Mouse (Mus musculus) heart, embryonic 16.5 days (tissue): ENCODE measurements around the gene Mia2. TPM values are rescaled to one million over a fixed set of nuclear protein-coding genes. Genes with fewer than 3 reads are reported as not detected.

Experiments used
- ATAC-seq: fragments of 200-750 bp; cut with Nextera tagmentation; replicated peaks from 2 replicates; pipeline ENCODE4 v1.8.0; 2017; ENCODE audit warnings: moderate number of reproducible peaks; ENCODE audit not compliant: insufficient read depth, low FRiP score; ENCODE audit errors: extremely low read depth
- H3K27ac ChIP-seq: fragments of 300-500 bp; sonication (generic); 2 replicates; pipeline ENCODE4 v1.5.1; 2014; ENCODE audit warnings: mild to moderate bottlenecking, low read length, control low read depth, moderate library complexity
- H3K27me3 ChIP-seq: fragments of 300-500 bp; sonication (generic); 2 replicates; pipeline ENCODE4 v1.6.1; 2014; ENCODE audit warnings: low read length, mixed read lengths; ENCODE audit not compliant: control insufficient read depth, insufficient read depth
- H3K36me3 ChIP-seq: fragments of 300-500 bp; sonication (generic); 2 replicates; pipeline ENCODE4 v1.6.1; 2014; ENCODE audit not compliant: control insufficient read depth, insufficient read depth
- H3K4me1 ChIP-seq: fragments of 300-500 bp; sonication (generic); 2 replicates; pipeline ENCODE4 v1.6.1; 2014; ENCODE audit warnings: low read length, mixed read lengths; ENCODE audit not compliant: control insufficient read depth, insufficient read depth
- H3K4me2 ChIP-seq: fragments of 300-500 bp; sonication (generic); 2 replicates; pipeline ENCODE4 v1.6.1; 2014; ENCODE audit warnings: low read depth, mild to moderate bottlenecking, control low read depth, low read length
- H3K4me3 ChIP-seq: fragments of 300-500 bp; sonication (generic); 2 replicates; pipeline ENCODE4 v1.5.1; 2014; ENCODE audit warnings: mild to moderate bottlenecking, control low read depth, low read length
- H3K9ac ChIP-seq: fragments of 300-500 bp; sonication (generic); 2 replicates; pipeline ENCODE4 v1.6.1; 2014; ENCODE audit warnings: low read length, control low read depth
- H3K9me3 ChIP-seq: fragments of 300-500 bp; sonication (generic); replicated peaks from 2 replicates; pipeline ENCODE4 v1.6.1; 2016; ENCODE audit warnings: low read length; ENCODE audit not compliant: control insufficient read depth
- WGBS: fragments of 180-500 bp; shearing (Covaris S2); extraction: QIAGEN DNeasy Blood & Tissue Kit; methylation state at CpG from one replicate; pipeline ENCODE4 v1.1.7; 2014; 5-methylcytosine and 5-hydroxymethylcytosine counted together
- polyA plus RNA-seq: library from polyadenylated mRNA; unstranded; fragments of >200 nt; fragmentation: Nextera tagmentation; extraction: Ambion mirVana; gene quantifications from 2 replicates; pipeline ENCODE4 v1.2.1, GENCODE M21; 2015

Gene Mia2
- polyA plus RNA-seq, 1 experiment from 2014 or later: 63.6 TPM

DNA sequence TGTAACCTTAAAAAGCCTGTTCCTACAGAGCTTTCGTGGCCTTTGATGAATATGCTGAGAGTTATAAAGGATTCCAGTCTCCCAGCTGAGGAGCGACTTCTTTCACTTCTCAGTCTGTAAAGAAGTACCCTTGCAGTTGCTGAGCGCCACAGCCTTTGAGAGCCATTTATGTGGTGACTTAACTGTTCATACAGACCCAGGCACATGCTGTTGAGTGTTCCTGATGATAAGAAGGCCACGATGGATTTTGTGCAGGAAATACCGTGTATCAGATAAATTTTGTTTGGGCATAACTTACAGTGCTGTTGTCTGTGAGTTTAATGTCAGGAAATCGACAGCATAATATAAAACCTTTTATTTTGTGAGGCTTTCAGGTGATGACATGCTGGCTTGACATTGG, 68.9 kb downstream of the Mia2 start:
- ATAC-seq: no peak
- Histone ChIP-seq H3K4me3 (no peak overlapping the region), H3K27me3 (no peaks in the 10 kb centered on the region), H3K27ac (no peak overlapping the region), H3K9ac (no peak overlapping the region), H3K4me1 (no peaks in the 10 kb centered on the region), H3K9me3 (no peaks in the 10 kb centered on the region), H3K4me2 (no peak overlapping the region), H3K36me3 (peaks cover 44% of the 10 kb centered on the region)
- WGBS: 65% methylated on average over 6 of the region's 6 CpGs

GRCm38 (mm10) chr12:59166557-59166956, 71.0 kb downstream of the Mia2 start:
- no peak overlapping the region for H3K9ac ChIP-seq
- no peak for ATAC-seq
- WGBS: 95% methylated on average over 4 of the region's 4 CpGs
- H3K27ac ChIP-seq: no peak overlapping the region
- no peak overlapping the region for H3K4me3 ChIP-seq
- no peaks in the 10 kb centered on the region for H3K9me3 ChIP-seq
- no peaks in the 10 kb centered on the region for H3K27me3 ChIP-seq
- H3K4me1 ChIP-seq: no peaks in the 10 kb centered on the region
- H3K4me2 ChIP-seq: no peak overlapping the region
- H3K36me3 ChIP-seq: peaks cover 44% of the 10 kb centered on the region

- ATAC-seq: no peak
- H3K9me3 ChIP-seq: no peaks in the 10 kb centered on the region
- no peak overlapping the region for H3K27ac ChIP-seq
- no peak overlapping the region for H3K4me2 ChIP-seq
- peaks cover 33% of the 10 kb centered on the region for H3K36me3 ChIP-seq
- H3K4me1 ChIP-seq: no peaks in the 10 kb centered on the region
- no peak overlapping the region for H3K9ac ChIP-seq
- no peaks in the 10 kb centered on the region for H3K27me3 ChIP-seq
- no peak overlapping the region for H3K4me3 ChIP-seq
- 86% methylated on average over 4 of the region's 4 CpGs for WGBS
Measured at GRCm38 (mm10) chr12:59169935-59170334, 74.3 kb downstream of the Mia2 start.

GRCm38 (mm10) chr12:59177814-59178213, 82.2 kb downstream of the Mia2 start:
- WGBS: 87% methylated on average over 3 of the region's 3 CpGs
- Histone ChIP-seq H3K27ac (no peak overlapping the region), H3K36me3 (peaks cover 54% of the 10 kb centered on the region), H3K27me3 (no peaks in the 10 kb centered on the region), H3K4me1 (no peaks in the 10 kb centered on the region), H3K9me3 (no peaks in the 10 kb centered on the region), H3K9ac (no peak overlapping the region), H3K4me3 (no peak overlapping the region), H3K4me2 (no peak overlapping the region)
- ATAC-seq: no peak

- Histone ChIP-seq H3K9me3 (no peaks in the 10 kb centered on the region), H3K27me3 (no peaks in the 10 kb centered on the region), H3K4me3 (no peak overlapping the region), H3K9ac (no peak overlapping the region), H3K4me2 (no peak overlapping the region), H3K36me3 (peaks cover 40% of the 10 kb centered on the region), H3K27ac (no peak overlapping the region), H3K4me1 (no peaks in the 10 kb centered on the region)
- ATAC-seq: no peak
- 81% methylated on average over 12 of the region's 12 CpGs for WGBS
Measured at GRCm38 (mm10) chr12:59188086-59188682, 92.6 kb downstream of the Mia2 start.

DNA sequence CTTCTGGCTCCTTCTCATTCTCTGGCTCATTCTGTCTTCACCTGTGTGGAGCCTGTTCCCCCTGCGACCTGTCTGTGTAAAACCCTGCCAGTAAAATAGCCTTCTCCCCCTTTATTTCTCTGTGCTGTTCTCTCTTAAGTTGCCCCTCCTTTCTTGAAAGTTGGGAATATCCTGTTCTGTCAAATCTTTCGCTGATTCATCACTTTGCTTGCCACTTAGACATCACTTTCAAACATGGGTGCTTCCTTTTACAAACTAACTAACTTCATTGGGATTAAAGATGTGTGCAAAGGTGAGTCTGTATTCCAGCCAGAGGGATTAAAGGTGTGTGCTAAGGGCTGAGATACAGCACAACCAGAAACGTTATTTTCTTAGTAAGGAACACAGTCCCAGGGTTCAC, 98.0 kb downstream of the Mia2 start:
- H3K9ac ChIP-seq: no peak overlapping the region
- no peak overlapping the region for H3K4me2 ChIP-seq
- 82% methylated on average over 3 of the region's 3 CpGs for whole genome bisulfite sequencing
- peaks cover 15% of the 10 kb centered on the region for H3K36me3 ChIP-seq
- no peak overlapping the region for H3K27ac ChIP-seq
- no peaks in the 10 kb centered on the region for H3K27me3 ChIP-seq
- H3K9me3 ChIP-seq: no peaks in the 10 kb centered on the region
- H3K4me1 ChIP-seq: peaks cover 2% of the 10 kb centered on the region; the same call in 1 of the 2 replicates
- no peak overlapping the region for H3K4me3 ChIP-seq
- ATAC-seq: no peak

- ATAC-seq: peak; percentile 37
Measured at GRCm38 (mm10) chr12:59194341-59195003, 98.9 kb downstream of the Mia2 start.

GRCm38 (mm10) chr12:59195065-59195464, 99.5 kb downstream of the Mia2 start:
- Histone ChIP-seq H3K4me1 (peaks cover 2% of the 10 kb centered on the region; the same call in 1 of the 2 replicates), H3K27me3 (no peaks in the 10 kb centered on the region), H3K27ac (no peak overlapping the region; the same call in 1 of the 2 replicates), H3K4me3 (no peak overlapping the region), H3K9ac (no peak overlapping the region), H3K9me3 (no peaks in the 10 kb centered on the region), H3K36me3 (peaks cover 15% of the 10 kb centered on the region), H3K4me2 (no peak overlapping the region)
- ATAC-seq: no peak
- 80% methylated on average over 4 of the region's 4 CpGs for WGBS

More at GRCm38 (mm10) chr12:59194341-59195003, 98.9 kb downstream of the Mia2 start:
- H3K27ac ChIP-seq: 0 out of 2 replicates have a peak overlapping the region, but pooled peaks have one; percentile 40
- H3K4me3 ChIP-seq: no peak overlapping the region
- WGBS: 41% methylated on average over 9 of the region's 9 CpGs
- H3K9ac ChIP-seq: no peak overlapping the region
- H3K9me3 ChIP-seq: no peaks in the 10 kb centered on the region
- peaks cover 2% of the 10 kb centered on the region; the same call in 1 of the 2 replicates for H3K4me1 ChIP-seq
- 0 out of 2 replicates have a peak overlapping the region, but pooled peaks have one; percentile 8 for H3K4me2 ChIP-seq
- H3K27me3 ChIP-seq: no peaks in the 10 kb centered on the region
- H3K36me3 ChIP-seq: peaks cover 14% of the 10 kb centered on the region

DNA sequence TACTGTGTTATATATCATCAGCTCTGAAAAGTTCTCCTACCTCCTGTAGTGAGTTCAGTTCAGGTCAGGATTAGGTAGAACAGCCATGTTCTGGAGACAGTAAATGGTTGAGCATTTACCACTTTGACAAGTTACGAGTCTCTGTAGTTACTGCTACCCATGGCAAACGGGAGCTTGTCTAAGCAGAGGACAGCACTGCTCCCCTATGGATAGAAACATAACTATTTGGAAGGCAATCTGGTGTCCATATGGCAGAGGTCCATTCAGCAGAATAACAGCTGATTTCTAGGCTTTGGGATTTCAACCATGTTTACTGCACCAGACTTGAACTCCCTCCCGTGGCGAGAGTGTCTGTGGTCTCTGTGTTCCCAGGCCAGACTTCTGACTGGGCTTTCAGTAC, 100.3 kb downstream of the Mia2 start:
- Histone ChIP-seq H3K36me3 (peaks cover 12% of the 10 kb centered on the region), H3K27me3 (no peaks in the 10 kb centered on the region), H3K4me2 (no peak overlapping the region), H3K4me3 (no peak overlapping the region), H3K4me1 (peaks cover 2% of the 10 kb centered on the region; the same call in 1 of the 2 replicates), H3K9ac (no peak overlapping the region), H3K9me3 (no peaks in the 10 kb centered on the region), H3K27ac (no peak overlapping the region)
- 89% methylated on average over 4 of the region's 4 CpGs for WGBS
- ATAC-seq: no peak
